Comparison of ENCODE assay signal across 19 mouse cellular contexts in the genomic region with DNA sequence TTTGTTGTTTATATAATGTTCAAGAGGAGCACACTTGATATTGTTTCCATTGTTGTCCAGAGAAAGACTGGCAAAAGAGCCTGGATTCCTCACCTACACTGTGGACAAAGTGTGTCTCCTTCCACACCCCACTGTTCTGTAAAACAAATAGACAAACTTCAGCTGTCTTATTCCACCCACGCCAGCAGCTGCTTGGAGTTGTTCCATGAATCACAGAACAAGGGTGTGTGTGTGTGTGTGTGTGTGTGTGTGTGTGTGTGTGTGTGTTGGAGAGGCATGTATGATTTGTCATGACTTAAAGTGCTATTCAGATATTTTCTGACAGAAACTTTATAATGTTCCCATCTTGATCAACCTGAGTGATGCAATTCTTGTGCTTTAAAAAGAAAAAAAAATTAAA.
DNase-seq lines count a peak whose midpoint lies in the region; TF ChIP-seq lines count a peak whose summit lies in the region.
"Had no signal": no experiment of that assay in that cellular context is flagged by ENCODE, and none has a peak within 500 bp of the region (broad histone marks: within the 10 kb centered on the region; RNA-seq: fewer than 3 reads in every experiment).

No protein-coding gene starts in this region.

- H3K79me2 ChIP-seq in myocyte (ENCODE audit: control insufficient read depth, insufficient read depth) = no peaks in the 10 kb centered on the region

- peak overlapping the region; percentile 20 for H3K4me2 ChIP-seq in myocyte (ENCODE audit: low read depth)
- H3K4me2 ChIP-seq: embryonic facial prominence, embryonic 15.5 days; hindbrain, embryonic 15.5 days; intestine, embryonic 15.5 days; liver, embryonic 15.5 days; neural tube, embryonic 15.5 days had no signal

- intact Hi-C loops in heart, postnatal 10 days (cut with DNase I) = loop anchor here (10.0 kb wide), 2 partner anchors 587 to 947 kb away; no protein-coding TSS in a partner anchor
- intact Hi-C loops in heart, postnatal 25 days (cut with DNase I) = no loop called here

- 18% methylated on average over 1 of the region's 1 CpGs for WGBS in lung, adult 2 months

- H3K36me3 ChIP-seq in myocyte (ENCODE audit: control insufficient read depth, insufficient read depth) = no peaks in the 10 kb centered on the region
- H3K36me3 ChIP-seq: embryonic facial prominence, embryonic 15.5 days; hindbrain, embryonic 15.5 days; intestine, embryonic 15.5 days; liver, embryonic 15.5 days; neural tube, embryonic 15.5 days had no signal

- H3K4me1 ChIP-seq in lung, adult 2 months (ENCODE audit: control insufficient read depth, insufficient read depth, low read length) = no peaks in the 10 kb centered on the region
- H3K4me1 ChIP-seq: embryonic facial prominence, embryonic 15.5 days; hindbrain, embryonic 15.5 days; intestine, embryonic 15.5 days; liver, embryonic 15.5 days; neural tube, embryonic 15.5 days had no signal

- no peak overlapping the region for H3ac ChIP-seq in myocyte (ENCODE audit: control insufficient read depth, insufficient read length)

- no peak overlapping the region for H3K4me3 ChIP-seq in lung, adult 2 months (replicated peaks; ENCODE audit: extremely low read depth, low read depth, low read length)
- no peak overlapping the region for H3K4me3 ChIP-seq in myocyte
- H3K4me3 ChIP-seq: embryonic facial prominence, embryonic 15.5 days; hindbrain, embryonic 15.5 days; intestine, embryonic 15.5 days; liver, embryonic 15.5 days; megakaryocyte, embryonic 14.5 days; neural tube, embryonic 15.5 days had no signal

- no peak for TF ChIP-seq CTCF in lung, adult 2 months (IDR thresholded peaks at IDR 0.05; ENCODE audit: insufficient read depth, low read length)

- H3K27me3 ChIP-seq in myocyte (ENCODE audit: control insufficient read depth, insufficient read depth, insufficient read length) = no peaks in the 10 kb centered on the region
- H3K27me3 ChIP-seq: embryonic facial prominence, embryonic 15.5 days; hindbrain, embryonic 15.5 days; intestine, embryonic 15.5 days; liver, embryonic 15.5 days; neural tube, embryonic 15.5 days had no signal

- no peak for TF ChIP-seq POLR2A in lung, adult 2 months (IDR thresholded peaks at IDR 0.05; ENCODE audit: borderline replicate concordance, extremely low read depth, low read depth, low read length)
- TF ChIP-seq POLR2A in myocyte (IDR thresholded peaks at IDR 0.05; ENCODE audit: insufficient read length, low read depth) = no peak

- DNase-seq in heart, postnatal 10 days = peak; percentile 52 to 68
- no peak for DNase-seq in heart, postnatal 25 days (ENCODE audit: low spot score)
- DNase-seq in lung, postnatal 14 days = peak; percentile 7
- no peak for DNase-seq in lung, adult 2 months
- peak; percentile 33 for DNase-seq in adipocyte (ENCODE audit: low spot score)
- no peak for DNase-seq in embryo, embryonic 9.5 days (ENCODE audit: extremely low spot score)
- DNase-seq: adrenal gland, postnatal 14 days; cerebellum, adult 11 months; cerebellum, postnatal 25 days; embryo, embryonic 11 days; midbrain, embryonic 14.5 days; right cerebral cortex, postnatal 14 days had no signal

TF ChIP-seq in myocyte, 11 proteins besides CTCF, POLR2A, EP300 and RAD21:
- TF ChIP-seq TCF12 (IDR thresholded peaks at IDR 0.05; ENCODE audit: insufficient read depth, poor library complexity, severe bottlenecking) (peak; percentile 97), REST (IDR thresholded peaks at IDR 0.05; ENCODE audit: insufficient read depth, insufficient read length) (no peak), MYOD1 (IDR thresholded peaks at IDR 0.05; ENCODE audit: control insufficient read depth in 1 of 3, insufficient read length in 2 of 3, low read depth in 2 of 3) (peak; percentile 85 to 96 (median 93)), E2F4 (IDR thresholded peaks at IDR 0.05; ENCODE audit: insufficient read depth) (no peak), TCF3 (IDR thresholded peaks at IDR 0.05; ENCODE audit: insufficient read length, low read depth) (peak; percentile 84), MYOG (IDR thresholded peaks at IDR 0.05; ENCODE audit: control insufficient read depth in 1 of 3, insufficient read depth in 1 of 3, insufficient read length in 2 of 3, low read depth in 2 of 3) (peak in 2 of 3 experiments; percentile 85 to 92)

Comparison
In these comparisons a context has a peak if more than half of its experiments do, and no peak if none do; other contexts are left out.
1. DNase-seq: peak in heart, postnatal 10 days (2 of 2), lung, postnatal 14 days (single experiment) and adipocyte (single experiment); none in heart, postnatal 25 days (single experiment), lung, adult 2 months (single experiment) and embryo, embryonic 9.5 days (single experiment).